Mouse (Mus musculus): ENCODE measurements around the gene Atp11c. TPM values are rescaled to one million over a fixed set of nuclear protein-coding genes. Genes with fewer than 3 reads are reported as not detected.

The Atp11c gene
- polyA plus RNA-seq, 1 experiment from 2014 or later, result 10.6 TPM

MicroRNAs encoded within 50 kb of the gene (microRNA counts, 519-probe panel; counts per million panel counts)
- microRNA mmu-miR-505, result 2,268 counts per million, percentile 31 among the panel's probes with 10 or more counts

Small RNAs within 50 kb of the gene (microRNA-seq; reads per million reads assigned to microRNA genes)
- 192 reads per million, percentile 61 among the genes with 10 or more reads in this experiment for gene Mir505

Other genes with a start within 250 kb of the Atp11c start
- not detected in 2 replicates for gene Gm7073, start 53.4 kb downstream of the Atp11c start, polyA plus RNA-seq (2015; fragmentation: Nextera tagmentation; extraction: Ambion mirVana)